Mouse (Mus musculus): Measurements from ENCODE around the gene Pelo. TPM values are rescaled to one million over a fixed set of nuclear protein-coding genes. Genes with fewer than 3 reads are reported as not detected.

Pelo gene
- polyA plus RNA-seq (2012; rRNA removed; ENCODE audit: low replicate concordance), result 26.4 and 27.7 TPM in 2 replicates

DNA sequence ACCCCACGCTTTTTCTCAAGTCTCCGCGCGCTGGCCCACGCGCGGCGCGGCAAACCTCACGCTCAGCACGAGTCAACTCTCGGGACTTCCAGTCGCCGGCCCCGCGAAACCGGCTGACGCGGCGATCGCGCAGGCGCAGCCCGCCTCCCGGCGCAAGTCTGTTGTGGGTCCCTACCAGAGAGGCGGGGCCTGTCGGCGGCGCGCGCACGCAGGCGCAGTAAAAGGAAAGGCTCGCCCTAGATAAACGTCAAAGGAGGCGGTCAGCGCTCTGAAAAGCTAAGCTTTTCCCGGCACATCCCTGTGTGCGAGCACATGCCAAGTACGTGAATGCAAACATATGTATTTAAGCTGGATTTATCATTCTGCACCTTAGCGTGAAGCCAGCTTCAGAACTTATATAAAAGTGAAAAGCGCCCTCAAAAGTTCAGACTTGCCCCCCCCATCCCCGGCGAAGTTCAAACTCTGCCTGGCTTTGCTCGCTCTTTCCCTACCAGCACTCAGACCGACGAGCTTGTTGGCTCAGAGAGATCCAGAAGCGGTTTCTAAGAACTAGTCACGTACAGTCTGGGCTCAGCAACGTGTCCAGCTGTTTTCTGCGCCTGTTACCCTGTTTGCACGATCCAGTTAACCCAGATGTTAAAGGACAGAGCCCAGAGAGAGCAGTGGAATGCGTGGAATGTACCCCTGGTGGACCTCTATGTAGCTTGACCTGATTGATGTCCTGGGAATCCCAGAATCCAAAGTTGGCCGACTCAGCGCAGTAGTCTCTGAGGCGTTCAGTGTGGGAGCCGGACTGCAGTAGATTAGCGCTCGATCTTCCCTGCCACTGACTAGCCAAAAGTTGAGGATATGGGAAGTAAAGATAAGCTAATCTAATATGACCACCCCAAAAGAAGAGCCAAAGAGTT is at the start of gene Pelo:
Gene Pelo (minus strand): TSS at position 118 of the 908 bp plus-strand sequence.

DNA sequence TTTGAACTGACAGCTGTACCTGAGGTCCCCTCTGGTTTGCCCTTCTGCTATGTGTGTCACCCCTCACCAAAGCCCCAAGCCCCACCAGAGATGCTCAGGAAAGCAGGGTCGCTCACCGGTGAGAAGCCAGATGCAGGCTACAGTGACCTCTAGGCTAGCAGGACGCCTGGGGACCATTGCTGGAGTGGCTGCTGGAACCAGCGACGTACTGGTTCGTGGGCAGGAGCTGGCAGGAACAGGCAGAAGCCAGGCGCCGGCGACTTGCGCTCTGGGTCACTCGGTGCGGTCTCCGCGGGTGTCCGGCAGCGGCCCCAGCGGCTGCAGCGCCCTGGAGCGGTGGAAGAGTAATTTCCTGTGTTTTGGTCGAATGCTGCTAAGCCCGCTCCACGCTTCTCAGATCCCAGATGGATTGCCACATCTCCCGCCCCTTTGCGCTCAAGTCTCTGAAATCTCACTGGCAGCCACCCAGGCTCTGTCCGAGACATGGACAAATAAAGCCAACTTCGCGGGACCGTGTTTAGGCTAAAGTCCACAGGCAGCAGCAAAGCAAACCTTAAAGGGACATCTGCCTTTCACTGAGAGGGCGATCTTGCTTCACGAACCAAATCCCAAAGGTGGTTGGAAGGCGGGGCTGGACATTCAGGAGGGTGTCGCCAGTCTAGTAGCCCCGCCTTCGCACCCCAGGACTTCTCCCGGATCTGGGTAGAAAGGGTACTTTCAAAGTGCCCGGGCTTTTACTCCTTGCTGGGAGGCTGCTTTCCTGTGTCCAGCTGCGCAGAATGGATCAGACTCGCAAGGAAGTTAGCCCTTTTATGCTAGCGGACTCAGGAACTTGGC is 11.6 kb upstream of the Pelo start, which contains the start of the genes Gm49395 and Itga1:
Gene Gm49395 (minus strand): TSS at position 567 of the 837 bp plus-strand sequence.
Gene Itga1 (minus strand): TSS at position 610 of the 837 bp plus-strand sequence.

Other genes starting within 250 kb of the Pelo start
- gene Itga2, start 158.1 kb downstream of the Pelo start, polyA plus RNA-seq (2012; rRNA removed; ENCODE audit: low replicate concordance), result 0.39 and 2.0 TPM in 2 replicates
- 4.2 and 6.6 TPM in 2 replicates for gene Gm49395, start 11.7 kb upstream of the Pelo start, polyA plus RNA-seq (2012; rRNA removed; ENCODE audit: low replicate concordance)
- gene Itga1, start 11.8 kb upstream of the Pelo start, polyA plus RNA-seq (2012; rRNA removed; ENCODE audit: low replicate concordance), result 14.9 and 17.9 TPM in 2 replicates

Data from subcutaneous adipose tissue, adult 2 months (tissue).